Mouse (Mus musculus) embryonic stem cell, embryonic (primary cell): ENCODE measurements around the gene Zfp644.
"Not testable (repeated sequence)": the region's sequence is repeated elsewhere in the genome, so short reads cannot be mapped to it uniquely, and the experiment has no call there.

ENCODE experiments used
- CTCF ChIA-PET, 4 experiments: fragments of 300-600 bp in 2 of 4; fragments of 350-600 bp in 2 of 4; sonication (Branson Sonifier 250); formaldehyde crosslinking; loops; one replicate each; lab custom pipeline; 2022; ENCODE audit warnings: inconsistent platforms in 2 of 4; lab: Charles Lee
- POLR2A ChIA-PET, 4 experiments: fragments of 300-600 bp in 2 of 4; fragments of 350-600 bp in 2 of 4; sonication (Branson Sonifier 250); formaldehyde crosslinking; loops; one replicate each; lab custom pipeline; 2022; ENCODE audit warnings: antibody characterized with exemption in 4 of 4, inconsistent platforms in 1 of 4; lab: Charles Lee

The Zfp644 gene

DNA sequence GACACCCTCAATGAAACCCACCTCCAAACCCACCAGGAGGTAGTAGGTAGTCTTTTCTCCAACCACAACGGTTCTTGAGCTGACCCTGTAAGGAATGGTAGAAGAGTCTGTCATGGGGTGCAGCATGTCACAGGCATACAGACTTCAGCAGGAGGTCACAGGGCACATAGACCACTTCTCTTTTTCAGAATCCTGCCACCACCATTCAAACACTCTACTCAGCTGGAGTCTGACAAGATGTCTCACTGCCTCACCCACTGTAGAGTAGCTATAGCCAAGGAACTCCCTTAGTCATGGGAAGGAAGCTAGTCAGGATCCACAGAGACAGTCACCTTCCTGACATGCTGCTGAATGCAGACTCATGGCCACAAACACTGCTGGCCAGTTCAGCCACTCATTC is 17.4 kb downstream of the Zfp644 start:
- CTCF ChIA-PET: no interaction called here
- POLR2A ChIA-PET: interaction anchor here in 1 of 4 experiments (1.4 to 2.4 kb wide), 5 partner anchors 8 to 52 kb away, joined by 3 to 9 read pairs (median 5); no protein-coding TSS in a partner anchor

DNA sequence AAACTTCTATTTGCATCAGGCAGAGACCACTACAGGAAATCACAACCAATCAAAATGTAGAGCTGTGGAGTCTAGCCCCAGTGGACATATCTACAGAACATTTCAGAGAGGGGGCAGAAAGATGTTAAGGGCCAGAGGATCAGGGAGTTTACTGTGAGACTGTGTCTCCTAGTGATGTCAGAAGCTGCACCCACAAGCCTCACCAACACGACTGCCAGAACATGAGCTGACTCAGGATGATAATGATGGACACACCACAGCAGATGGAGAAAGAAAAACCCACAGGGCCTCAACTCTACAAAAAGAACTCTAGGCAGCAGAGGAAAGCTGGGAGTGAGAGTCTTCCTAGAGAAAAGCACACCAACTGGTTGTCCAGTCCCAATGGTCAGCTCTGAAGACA is 18.3 kb downstream of the Zfp644 start:
- CTCF ChIA-PET: not testable (repeated sequence)
- POLR2A ChIA-PET: interaction anchor here in 1 of 4 experiments (1.4 to 2.4 kb wide), 4 partner anchors 9 to 51 kb away, joined by 3 to 9 read pairs (median 4); no protein-coding TSS in a partner anchor

DNA sequence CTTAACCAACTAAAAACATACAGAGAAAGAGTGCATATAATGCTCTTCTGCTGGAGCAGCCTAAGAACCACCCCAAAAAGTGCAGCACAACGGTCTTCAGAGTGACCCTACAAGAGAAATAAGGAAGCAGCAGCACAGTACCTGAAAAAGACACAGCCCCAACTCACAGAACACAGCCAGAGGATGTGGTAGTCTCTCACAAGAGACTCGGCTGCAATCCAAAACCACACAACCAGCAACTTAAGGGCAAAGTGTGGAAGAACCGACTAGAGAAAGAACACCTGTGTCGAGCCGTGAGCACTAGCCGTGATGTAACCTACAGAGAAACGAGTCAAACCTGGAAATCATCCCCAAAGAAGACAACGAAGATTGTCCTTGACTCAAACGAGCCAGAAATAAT is 20.3 kb downstream of the Zfp644 start:
- ChIA-PET CTCF (no interaction called here), POLR2A (interaction anchor here in 1 of 4 experiments (0.9 kb wide), 1 partner anchor 14 kb away, joined by 3 read pairs; no protein-coding TSS in a partner anchor)

DNA sequence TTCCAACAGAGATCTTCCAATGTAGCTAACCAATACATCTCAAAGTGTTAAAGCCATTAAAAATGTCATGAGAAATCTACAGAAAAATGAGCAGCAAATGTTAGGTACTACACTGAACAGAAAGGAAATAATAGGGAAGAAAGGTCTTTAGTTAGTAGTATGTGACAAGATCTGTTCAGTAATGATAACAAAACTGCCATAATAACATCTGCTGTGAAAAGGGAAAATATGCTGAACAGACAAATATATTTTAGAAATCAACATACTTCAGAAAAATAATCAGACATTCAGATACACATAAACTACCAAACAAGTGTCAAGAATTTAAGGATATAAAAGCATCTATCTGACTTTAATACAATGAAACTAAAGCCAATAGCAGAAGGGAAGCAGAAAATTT is 24.5 kb downstream of the Zfp644 start:
- POLR2A ChIA-PET: interaction anchor here in 1 of 4 experiments (1.1 to 1.9 kb wide), 3 partner anchors 7 to 11 kb away, joined by 3 to 11 read pairs (median 4); no protein-coding TSS in a partner anchor
- CTCF ChIA-PET: no interaction called here

DNA sequence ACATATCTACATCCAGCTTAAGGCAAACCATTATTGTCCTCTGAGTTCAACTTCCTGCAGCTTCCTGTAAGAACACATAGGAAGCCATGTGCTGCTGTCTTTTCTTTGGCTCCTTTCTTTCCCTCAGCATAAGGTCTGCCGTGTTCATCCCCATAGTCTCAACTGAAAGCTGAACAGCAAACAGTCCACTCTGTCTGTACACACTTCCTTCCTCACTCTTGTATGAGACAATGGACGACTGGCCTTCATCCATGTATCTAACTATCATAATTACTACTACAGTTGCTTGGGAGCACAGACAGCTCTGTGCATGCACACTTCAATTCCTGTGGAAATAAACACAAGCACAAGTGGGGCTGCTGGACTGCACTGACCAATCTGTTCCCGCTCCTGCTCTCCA is 25.2 kb downstream of the Zfp644 start:
- ChIA-PET POLR2A (interaction anchor here in 1 of 4 experiments (1.1 kb wide), 1 partner anchor 12 kb away, joined by 3 read pairs; no protein-coding TSS in a partner anchor), CTCF (no interaction called here)

DNA sequence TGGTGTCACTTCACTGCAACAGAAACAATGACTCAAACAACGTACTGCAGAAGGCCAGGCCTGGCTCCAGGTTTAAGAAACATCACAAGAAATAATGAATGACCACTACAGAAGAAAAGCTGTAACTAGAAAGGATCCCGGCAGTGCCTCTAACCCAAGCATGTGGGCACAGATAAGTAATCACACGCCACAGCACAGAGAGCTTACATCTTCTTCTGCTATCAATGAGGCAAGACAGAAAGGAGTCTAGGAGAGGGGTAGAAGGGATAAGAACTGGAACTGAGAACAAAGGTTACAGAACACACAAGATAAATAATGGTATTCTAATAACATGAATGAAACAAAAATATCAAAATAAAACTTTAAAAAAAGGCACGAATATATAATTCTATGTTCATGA is 32.2 kb downstream of the Zfp644 start:
- ChIA-PET CTCF (interaction anchor here in 1 of 4 experiments (1.0 kb wide), 1 partner anchor 9 kb away, joined by 3 read pairs; no protein-coding TSS in a partner anchor), POLR2A (interaction anchor here in 2 of 4 experiments (0.6 to 1.7 kb wide), 5 partner anchors 9 to 551 kb away, joined by 3 to 5 read pairs (median 4); no protein-coding TSS in a partner anchor)

DNA sequence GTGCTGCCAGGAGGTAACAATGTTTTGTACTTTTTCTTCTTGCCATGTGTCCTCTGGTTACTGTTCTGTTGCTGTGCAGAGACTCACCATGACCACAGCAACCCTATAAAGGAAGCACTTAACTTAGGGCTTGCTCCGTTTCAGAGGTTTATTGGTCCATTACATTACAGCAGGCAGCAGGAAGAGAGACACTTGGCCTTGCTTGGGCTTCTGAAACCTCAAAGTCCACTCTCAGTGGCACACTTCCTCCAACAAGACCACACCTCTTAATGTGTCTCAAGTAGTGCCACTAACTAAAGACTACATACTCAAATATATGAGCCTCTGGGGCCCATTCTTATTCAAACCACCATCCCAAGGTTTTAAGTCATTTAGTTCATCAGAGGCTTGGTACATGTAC is 36.2 kb downstream of the Zfp644 start:
- ChIA-PET CTCF (no interaction called here), POLR2A (interaction anchor here in 1 of 4 experiments (1.0 to 3.0 kb wide), 2 partner anchors 9 to 13 kb away, joined by 4 to 11 read pairs; no protein-coding TSS in a partner anchor)

DNA sequence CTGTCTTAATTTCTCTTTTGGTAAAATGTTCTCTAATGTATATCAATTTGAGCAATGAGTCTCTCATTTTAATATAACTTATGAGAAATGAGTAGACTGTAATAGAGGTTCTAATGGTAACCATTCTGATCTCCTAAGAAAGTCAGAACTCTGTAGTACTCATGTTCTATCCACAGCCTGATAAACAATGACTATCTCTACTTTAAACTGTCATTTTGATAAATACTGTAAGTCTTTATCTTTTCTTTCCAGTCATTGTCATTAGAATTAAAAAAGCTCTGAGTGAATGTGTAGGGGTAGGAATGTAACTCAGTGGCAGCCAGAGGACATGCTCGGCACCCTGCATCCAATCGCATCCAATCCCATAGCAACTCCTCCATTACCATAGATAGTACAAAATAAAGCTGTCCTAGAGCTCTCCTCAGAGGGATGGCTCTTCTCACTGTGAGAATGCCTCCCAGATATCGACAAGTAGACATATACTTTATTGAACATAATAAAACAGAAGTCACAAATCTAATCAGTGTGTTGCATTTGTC is 44.2 kb downstream of the Zfp644 start:
- ChIA-PET CTCF (interaction anchor here in 1 of 4 experiments (0.6 to 1.0 kb wide), 2 partner anchors 38 to 349 kb away, joined by 3 read pairs; no protein-coding TSS in a partner anchor), POLR2A (interaction anchor here in 2 of 4 experiments (1.1 to 2.4 kb wide), 7 partner anchors 8 to 36 kb away, joined by 3 to 9 read pairs (median 4); no protein-coding TSS in a partner anchor)

DNA sequence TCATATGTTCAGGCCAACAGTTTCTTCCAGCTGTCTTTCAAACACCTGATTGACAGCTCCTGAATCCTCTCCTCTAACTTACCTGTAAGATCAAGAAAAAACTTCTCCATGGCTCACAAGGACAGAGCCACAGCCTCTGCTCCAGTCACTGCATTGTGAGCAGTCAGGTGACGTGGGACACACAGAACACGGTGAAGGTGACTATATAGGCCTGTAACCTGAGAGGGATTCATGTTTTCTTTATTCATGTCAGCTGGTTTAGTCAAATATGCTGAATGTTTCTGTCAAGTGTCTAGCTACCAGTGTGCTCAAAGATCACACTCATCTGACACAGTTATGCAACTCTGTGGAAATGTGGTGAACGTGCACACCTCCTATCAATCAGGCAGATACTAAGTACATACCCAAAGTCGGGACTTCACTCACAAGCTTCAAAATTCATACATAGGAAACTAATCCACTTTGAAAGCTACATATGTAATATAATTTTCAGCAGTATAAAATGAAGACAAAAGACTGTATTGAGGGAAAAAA is 44.8 kb downstream of the Zfp644 start:
- ChIA-PET POLR2A (interaction anchor here in 3 of 4 experiments (0.5 to 2.4 kb wide), 9 partner anchors 9 to 120 kb away, joined by 3 to 9 read pairs (median 3); no protein-coding TSS in a partner anchor), CTCF (interaction anchor here in 1 of 4 experiments (1.0 kb wide), 1 partner anchor 38 kb away, joined by 3 read pairs; no protein-coding TSS in a partner anchor)

DNA sequence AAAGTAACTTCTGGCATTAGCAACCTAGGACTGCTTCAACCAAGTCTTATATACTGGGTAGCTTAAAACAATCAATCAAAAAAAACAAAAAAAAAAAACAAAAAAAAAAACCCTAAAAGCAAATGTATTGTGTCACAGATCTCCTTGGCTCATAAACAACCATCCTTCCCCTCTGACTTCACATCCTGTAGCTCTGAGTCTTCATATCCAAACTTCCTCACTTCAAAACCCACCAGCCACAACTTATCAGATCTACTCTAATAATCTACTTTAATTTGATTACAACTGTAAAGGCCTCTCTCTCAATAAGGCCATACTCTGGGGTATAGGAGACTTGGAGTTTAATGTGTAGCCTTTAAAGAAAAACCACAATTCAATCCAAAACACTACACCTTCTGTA is 47.1 kb downstream of the Zfp644 start:
- POLR2A ChIA-PET: interaction anchor here in 2 of 4 experiments (0.6 to 1.5 kb wide), 8 partner anchors 13 to 1331 kb away, joined by 3 to 4 read pairs (median 3); no protein-coding TSS in a partner anchor
- CTCF ChIA-PET: interaction anchor here in 1 of 4 experiments (0.6 to 0.7 kb wide), 2 partner anchors 75 to 753 kb away, joined by 3 to 4 read pairs; partner anchors contain the start of gene Ephx4

DNA sequence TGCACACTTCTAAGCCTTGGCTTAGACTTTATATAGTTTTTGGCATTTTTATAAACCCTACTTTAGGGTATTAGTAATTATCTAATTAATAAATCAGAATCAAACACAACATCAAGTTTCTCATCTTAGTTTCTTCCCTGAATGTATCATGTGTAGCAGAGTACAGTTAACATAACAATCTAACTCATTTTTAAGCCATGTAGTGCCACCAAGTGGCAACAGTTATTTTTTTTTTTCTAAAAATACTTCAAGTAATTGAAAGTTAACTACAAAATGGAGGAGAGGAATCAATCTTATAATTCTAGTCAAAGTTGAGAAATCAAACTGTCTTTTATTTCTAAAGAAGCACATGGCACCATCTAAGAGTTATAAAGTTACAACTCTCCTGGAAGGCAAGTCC is 47.6 kb downstream of the Zfp644 start:
- POLR2A ChIA-PET: interaction anchor here in 2 of 4 experiments (0.6 to 1.5 kb wide), 7 partner anchors 13 to 1332 kb away, joined by 3 to 4 read pairs (median 3); no protein-coding TSS in a partner anchor
- CTCF ChIA-PET: interaction anchor here in 1 of 4 experiments (0.6 kb wide), 1 partner anchor 75 kb away, joined by 3 read pairs; no protein-coding TSS in a partner anchor

DNA sequence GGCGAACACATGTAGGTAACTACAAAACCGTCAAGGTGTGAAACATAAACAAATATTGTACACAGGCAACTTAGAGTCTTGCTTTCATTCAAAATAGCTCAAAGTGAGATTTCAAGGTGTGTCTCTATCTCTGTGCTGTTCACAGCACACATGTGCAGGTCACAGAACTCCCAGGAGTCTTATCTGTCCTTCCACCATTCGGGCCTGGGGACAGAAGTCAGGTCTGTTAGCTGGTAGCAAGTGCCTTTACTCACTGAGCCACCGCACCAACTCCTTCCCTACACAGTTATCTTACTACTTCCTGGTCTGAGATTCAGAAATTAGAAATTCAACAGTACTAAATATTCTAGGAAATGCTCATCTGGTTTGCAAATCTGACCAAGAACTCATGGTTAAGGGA is 53.7 kb downstream of the Zfp644 start:
- CTCF ChIA-PET: no interaction called here
- POLR2A ChIA-PET: interaction anchor here in 1 of 4 experiments (1.0 kb wide), 1 partner anchor 9 kb away, joined by 3 read pairs; no protein-coding TSS in a partner anchor

DNA sequence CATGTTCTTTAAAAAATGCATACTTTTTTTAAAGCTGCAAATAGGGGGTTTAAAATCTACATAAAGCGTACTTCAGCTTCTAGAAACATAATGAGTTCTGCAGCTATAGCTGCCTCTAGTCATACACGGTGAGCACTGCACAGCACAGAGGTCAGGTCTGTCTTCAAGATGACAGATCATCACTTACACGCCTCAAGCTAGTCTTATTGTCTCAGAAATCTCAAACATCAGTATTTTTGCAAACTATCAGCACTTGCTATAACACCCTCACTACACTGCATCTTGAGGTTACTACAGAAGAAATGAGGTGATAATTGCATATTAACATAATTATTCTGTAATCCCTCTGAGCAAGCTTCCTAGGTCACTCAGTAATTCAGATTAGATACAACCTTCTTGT is 55.2 kb downstream of the Zfp644 start:
- CTCF ChIA-PET: interaction anchor here in 1 of 4 experiments (0.6 kb wide), 1 partner anchor 297 kb away, joined by 5 read pairs; no protein-coding TSS in a partner anchor

DNA sequence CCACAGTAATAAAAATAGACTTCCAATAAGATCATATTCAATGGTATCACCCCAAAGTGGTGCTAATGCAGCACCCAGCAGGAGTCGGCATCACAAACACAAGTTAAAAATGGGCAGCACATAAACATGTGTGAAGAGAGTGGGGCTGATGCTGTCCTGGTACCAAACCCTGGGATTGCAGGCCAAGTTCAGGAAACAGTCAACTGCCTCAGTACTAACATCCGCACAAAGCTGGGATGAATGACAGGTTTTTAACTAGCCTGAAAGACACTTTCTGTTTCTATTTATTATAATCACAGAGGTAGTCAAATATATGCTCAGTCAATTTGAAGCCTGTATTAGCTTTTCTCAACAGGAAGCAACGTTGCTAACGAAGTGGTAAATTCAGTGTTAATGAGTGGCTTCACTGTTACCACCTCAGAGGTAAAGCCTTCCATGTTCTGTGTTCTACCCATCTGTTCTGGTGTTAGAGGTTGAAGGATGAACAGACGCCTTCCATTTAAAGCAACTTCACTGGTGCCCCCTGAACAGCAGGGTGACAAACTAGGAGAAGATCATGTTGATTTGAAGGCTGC is 56.8 kb downstream of the Zfp644 start:
- POLR2A ChIA-PET: interaction anchor here in 1 of 4 experiments (1.2 to 2.7 kb wide), 3 partner anchors 11 to 133 kb away, joined by 3 to 9 read pairs (median 4); no protein-coding TSS in a partner anchor
- CTCF ChIA-PET: interaction anchor here in 1 of 4 experiments (1.0 kb wide), 1 partner anchor 171 kb away, joined by 3 read pairs; no protein-coding TSS in a partner anchor

More for the DNA sequence above, 55.2 kb downstream of the Zfp644 start:
- POLR2A ChIA-PET: interaction anchor here in 1 of 4 experiments (1.1 to 2.7 kb wide), 3 partner anchors 10 to 132 kb away, joined by 3 to 9 read pairs (median 3); no protein-coding TSS in a partner anchor

DNA sequence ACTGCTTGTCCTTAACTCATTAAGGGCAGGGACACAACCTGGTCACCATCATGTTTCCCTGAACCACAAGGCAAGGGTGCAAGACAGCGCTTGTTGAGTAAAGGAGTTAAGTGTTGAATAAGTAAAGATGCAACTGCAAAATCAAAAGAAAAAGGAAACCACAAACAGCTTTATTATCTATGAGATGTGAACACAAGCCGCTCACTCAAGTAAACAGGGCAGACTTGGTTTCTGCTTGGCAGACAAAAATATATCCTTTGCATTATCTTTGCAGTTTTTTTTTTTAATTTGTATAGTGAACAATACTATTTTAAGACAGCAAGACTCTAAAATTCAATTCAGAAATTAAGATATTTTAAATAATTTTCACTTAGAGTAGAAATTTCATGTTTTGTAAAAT is 57.5 kb downstream of the Zfp644 start:
- ChIA-PET POLR2A (no interaction called here), CTCF (interaction anchor here in 1 of 4 experiments (1.0 kb wide), 1 partner anchor 170 kb away, joined by 3 read pairs; no protein-coding TSS in a partner anchor)

DNA sequence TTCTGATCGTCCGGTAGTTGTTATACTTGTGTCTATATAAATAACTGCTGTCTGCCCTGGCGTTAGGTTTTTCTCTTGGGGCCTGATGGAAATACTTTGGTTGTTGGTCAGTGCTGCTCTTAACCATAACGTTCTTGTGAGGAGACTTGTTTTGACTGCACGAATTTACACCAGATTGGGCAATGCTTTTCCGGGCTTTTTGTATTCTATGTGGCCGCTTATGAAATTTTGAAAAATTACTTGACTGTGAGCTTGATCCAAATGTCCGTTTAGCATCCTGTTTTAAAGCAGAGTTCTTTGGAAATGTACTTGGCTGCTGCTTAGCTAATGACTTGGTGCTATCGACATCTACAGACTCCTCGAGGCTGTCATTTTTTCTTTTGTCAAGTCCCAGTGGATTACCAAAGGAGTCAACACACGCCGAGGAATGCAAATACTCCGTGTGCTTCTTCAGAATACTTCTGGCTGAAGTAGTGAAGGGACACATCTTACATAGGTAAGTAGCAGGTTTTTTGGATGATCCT is 60.6 kb downstream of the Zfp644 start:
- ChIA-PET CTCF (no interaction called here), POLR2A (interaction anchor here in 2 of 4 experiments (0.6 to 1.5 kb wide), 4 partner anchors 9 to 139 kb away, joined by 3 to 5 read pairs (median 4); no protein-coding TSS in a partner anchor)

DNA sequence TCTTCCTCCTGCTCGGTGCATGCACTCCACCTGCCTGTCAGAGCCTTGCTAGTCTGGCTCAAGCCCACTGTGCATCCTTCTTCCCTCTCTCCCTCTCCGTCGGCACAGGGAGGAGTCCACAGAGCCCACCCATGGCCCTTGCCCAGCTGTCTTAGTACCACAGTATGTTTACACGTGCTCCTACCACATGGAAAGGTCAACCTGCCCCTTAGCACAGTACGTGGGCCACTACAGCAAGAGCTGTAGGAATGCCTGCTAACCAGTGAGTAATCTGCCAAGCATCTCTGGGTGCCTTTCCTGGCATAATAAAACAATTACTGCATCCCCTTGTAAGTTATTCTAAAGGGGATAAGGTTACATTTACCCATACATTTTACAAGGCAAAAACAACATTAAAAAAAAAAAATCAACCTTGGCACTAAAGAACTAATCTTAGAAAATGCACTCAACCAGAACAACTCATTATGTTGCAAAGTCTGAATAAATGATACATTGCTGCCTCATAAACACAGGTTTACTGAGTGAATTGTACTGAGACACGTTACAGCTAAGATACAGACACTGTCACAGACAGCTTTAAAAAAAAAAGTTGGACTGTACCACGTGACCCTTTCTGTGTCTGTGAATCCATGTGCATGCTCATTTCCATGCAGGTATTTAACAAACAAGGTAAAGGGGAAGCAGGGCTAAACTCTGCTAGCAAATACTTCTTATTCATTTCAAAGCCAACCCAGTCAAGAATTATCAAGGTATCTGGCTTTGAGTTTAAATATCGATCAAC is 68.5 kb downstream of the Zfp644 start:
- ChIA-PET POLR2A (interaction anchor here in 1 of 4 experiments (0.6 kb wide), 1 partner anchor 98 kb away, joined by 10 read pairs; no protein-coding TSS in a partner anchor), CTCF (interaction anchor here in 1 of 4 experiments (0.7 kb wide), 1 partner anchor 797 kb away, joined by 3 read pairs; no protein-coding TSS in a partner anchor)
